Mouse (Mus musculus) thymus, postnatal 25 days (tissue): ENCODE results near the gene 9430007A20Rik.
"Not testable (repeated sequence)": the region's sequence is repeated elsewhere in the genome, so short reads cannot be mapped to it uniquely, and the experiment has no call there.

ENCODE experiments used
- DNase-seq: peaks from one replicate; pipeline ENCODE4 v3.0.0; 2022

The 9430007A20Rik gene

GRCm38 (mm10) chr4:144519522-144519921 is at the start of gene 9430007A20Rik:
Gene 9430007A20Rik (plus strand): TSS chr4:144519822.
- DNase-seq: no peak

GRCm38 (mm10) chr4:144493331-144493730 is 26.3 kb upstream of the 9430007A20Rik start:
- DNase-seq: no peak

DNA sequence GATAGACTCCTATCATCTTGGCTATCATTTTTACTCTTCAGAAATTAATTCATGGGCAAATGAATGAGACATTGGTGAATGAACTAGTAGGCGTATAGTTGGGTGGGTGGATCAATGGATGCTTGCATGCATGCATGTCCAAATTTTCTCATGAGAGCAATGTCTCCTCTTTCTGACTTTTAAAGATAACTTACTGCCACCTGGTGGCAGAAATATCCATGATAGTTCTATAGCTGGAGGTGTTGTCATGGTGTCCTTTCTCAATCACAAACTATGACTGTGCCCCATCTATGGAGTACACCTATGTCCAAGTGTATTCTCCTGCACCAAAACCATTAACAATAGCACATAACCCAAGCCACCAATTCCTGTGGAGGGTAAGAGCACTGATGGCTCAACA is 13.1 kb upstream of the 9430007A20Rik start:
- no peak for DNase-seq

DNA sequence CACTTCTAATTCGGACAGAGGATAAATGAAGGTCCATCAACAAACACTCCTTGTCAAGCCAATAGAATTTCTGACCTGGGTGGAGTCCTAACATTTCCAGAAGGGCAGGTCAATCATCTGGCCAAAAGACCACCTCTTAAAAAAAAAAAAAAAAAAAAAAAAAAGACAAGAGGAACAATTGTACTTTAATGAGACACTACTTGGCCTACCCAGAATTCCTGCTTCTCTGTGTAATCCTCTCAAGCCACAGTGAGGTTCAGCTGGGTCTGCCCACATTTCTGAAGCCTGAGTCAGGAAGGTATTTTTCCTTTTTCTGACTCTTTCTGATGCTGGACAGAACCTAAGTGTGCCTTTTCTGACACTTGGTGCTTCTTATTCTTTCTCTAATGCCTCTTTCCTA is 25.1 kb downstream of the 9430007A20Rik start:
- DNase-seq: no peak

DNA sequence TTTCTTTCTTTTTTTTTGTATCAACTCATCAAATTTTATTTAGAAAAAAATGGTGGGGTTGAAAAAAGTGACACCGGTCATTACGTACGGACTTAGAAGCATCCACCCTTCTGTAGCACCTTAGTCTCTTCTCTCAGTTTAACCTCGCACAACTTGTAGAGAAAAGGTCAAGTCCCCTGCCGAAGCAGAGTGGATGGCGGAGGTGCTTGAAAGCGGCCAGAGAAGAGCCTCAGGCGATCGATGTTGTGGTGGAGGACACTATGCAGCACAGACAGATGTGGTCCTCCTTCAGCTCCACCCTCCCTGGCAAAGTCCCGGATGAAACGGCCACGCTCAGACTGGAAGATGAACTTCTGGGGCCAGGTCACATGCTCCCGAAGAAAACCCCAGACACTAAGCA is 25.7 kb downstream of the 9430007A20Rik start:
- DNase-seq: not testable (repeated sequence)

DNA sequence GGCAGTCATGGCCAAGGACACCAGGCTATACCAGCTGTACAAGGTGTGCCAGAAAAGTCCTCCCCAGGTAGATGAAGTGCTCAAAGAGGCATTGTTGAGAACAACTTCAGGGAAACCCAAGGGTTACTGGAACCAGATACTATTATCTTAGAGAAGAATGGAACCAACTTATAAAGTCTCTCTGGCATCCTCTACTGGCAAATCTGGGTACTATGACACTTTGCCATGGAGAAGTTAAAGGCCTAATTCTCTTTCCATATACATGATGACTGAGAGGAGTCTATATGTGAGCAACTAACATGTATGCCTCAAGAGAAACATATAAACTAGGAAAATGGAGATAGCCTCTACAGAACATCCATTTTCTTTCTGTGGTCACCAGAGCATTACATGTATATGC is 31.5 kb downstream of the 9430007A20Rik start:
- DNase-seq: no peak

DNA sequence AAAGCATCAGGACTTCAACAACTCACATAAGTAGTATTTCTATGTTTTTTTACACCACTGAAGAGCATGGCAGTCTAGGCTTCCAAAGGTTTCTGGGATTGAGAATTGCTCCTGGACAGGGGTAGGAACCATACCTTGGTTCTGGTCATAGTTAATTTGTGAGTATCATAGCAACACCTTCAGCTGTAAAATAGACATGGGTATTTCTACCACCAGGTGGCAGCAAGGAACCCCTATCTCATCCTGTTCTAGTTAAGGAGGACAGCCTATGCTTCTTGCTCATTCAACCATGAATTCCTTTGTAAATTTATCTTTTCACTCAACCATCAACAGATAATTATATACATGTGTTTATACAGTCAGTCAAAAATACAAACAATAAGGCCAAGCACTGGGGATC is 40.2 kb downstream of the 9430007A20Rik start:
- no peak for DNase-seq

DNA sequence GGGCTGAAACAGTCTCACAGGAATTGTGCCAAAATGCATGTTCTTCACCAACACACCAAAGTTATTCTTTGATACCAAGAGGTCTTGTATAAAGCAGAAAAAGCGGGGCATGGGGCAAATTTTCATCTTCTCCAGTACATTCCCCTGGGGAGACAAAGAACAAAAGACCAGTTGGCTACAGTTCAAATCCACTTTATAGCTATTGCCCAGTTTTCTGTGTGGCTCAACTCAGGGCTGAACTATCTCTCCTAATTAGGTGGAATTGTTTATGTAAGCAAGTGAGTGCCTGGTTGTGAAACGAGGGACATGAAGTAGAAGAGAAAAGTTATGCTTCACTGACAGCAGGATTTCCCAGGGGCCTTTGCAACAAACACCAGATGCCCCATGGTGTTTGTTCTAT is 41.6 kb downstream of the 9430007A20Rik start:
- no peak for DNase-seq

DNA sequence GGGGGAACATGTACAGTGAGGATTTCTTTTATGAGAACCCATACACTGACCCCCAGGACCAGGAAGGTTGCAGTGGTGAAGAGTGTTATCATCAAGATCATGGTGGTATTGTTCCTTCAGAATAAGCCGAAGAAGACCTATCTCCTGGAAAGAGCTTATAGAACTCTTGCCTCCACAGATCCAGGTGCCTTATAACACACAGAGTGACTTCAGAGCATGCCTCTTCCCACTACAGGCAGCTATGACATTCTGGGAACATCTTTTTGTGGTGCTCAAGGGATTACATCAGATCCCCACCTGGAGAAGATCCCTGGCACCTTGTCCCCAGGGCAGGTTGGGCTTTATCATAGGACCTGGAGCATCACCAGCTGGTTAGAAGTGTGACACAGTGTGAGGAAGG is 45.4 kb downstream of the 9430007A20Rik start, which contains the start of gene Gm13124:
TSS of gene Gm13124 (minus strand) at position 101 of the 400 bp plus-strand sequence.
- DNase-seq: no peak

DNA sequence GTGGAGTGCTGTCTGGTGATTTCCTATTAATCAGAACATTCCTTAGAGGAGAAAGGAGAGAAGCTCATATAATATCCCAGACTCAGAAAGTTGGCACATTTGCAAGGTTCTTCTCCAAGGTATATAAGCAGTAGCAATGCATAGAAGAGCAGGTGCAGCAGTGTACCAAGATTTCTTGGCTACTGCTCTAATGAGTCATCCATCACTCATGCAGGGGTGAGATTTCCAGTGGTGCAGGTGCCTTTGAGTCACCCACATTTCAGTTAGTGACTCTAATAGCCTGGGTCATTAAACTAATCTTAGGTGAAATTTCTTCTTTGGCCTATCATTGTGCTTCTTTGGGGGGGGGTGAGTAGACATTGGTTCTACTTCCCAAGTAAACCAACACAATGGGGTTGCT is 48.1 kb downstream of the 9430007A20Rik start:
- no peak for DNase-seq
